Mouse (Mus musculus) liver, adult 2 months (tissue): ENCODE results near the gene Tkfc. TPM values are rescaled to one million over a fixed set of nuclear protein-coding genes. Genes with fewer than 3 reads are reported as not detected.

ENCODE experiments used
- DNase-seq: peaks from one replicate; pipeline ENCODE4 v3.0.0-alpha.2; 2011; ENCODE audit warnings: low read depth, low spot score; ENCODE audit errors: extremely low read depth
- H3K27ac ChIP-seq: fragments of 200-500 bp; replicated peaks from 2 replicates; pipeline ENCODE4 v1.5.1; 2012; ENCODE audit warnings: low read depth, mild to moderate bottlenecking, control low read depth, inconsistent platforms, low read length; ENCODE audit not compliant: insufficient read depth
- H3K27me3 ChIP-seq: fragments of 200-500 bp; 2 replicates; pipeline ENCODE4 v1.6.1; 2012; ENCODE audit warnings: mild to moderate bottlenecking, moderate library complexity, low read length, inconsistent platforms; ENCODE audit not compliant: control insufficient read depth, insufficient read depth
- H3K36me3 ChIP-seq: fragments of 200-500 bp; 2 replicates; pipeline ENCODE4 v1.6.1; 2012; ENCODE audit warnings: low read length, inconsistent platforms; ENCODE audit not compliant: control insufficient read depth, insufficient read depth
- H3K4me1 ChIP-seq: fragments of 200-500 bp; 2 replicates; pipeline ENCODE4 v1.6.1; 2011; ENCODE audit warnings: low read length; ENCODE audit not compliant: control insufficient read depth, insufficient read depth
- H3K4me3 ChIP-seq: fragments of 200-500 bp; 2 replicates; pipeline ENCODE4 v1.5.1; 2011; ENCODE audit warnings: low read depth, mild to moderate bottlenecking, control low read depth, low read length, moderate library complexity; ENCODE audit not compliant: insufficient read depth
- H3K79me2 ChIP-seq: fragments of 200-500 bp; 2 replicates; pipeline ENCODE4 v1.6.1; 2012; ENCODE audit warnings: inconsistent platforms, mild to moderate bottlenecking, low read length, moderate library complexity; ENCODE audit not compliant: control insufficient read depth, insufficient read depth
- H3K9ac ChIP-seq: fragments of 200-500 bp; 2 replicates; pipeline ENCODE4 v1.6.1; 2012; ENCODE audit warnings: low read depth, mild to moderate bottlenecking, control low read depth, inconsistent platforms, low read length
- CTCF ChIP-seq: fragments of 200-500 bp; IDR thresholded peaks from 2 replicates; pipeline ENCODE4 v1.5.1; 2011; ENCODE audit warnings: low read depth, low read length, control low read depth
- POLR2A ChIP-seq: fragments of 200-500 bp; IDR thresholded peaks from 2 replicates; pipeline ENCODE4 v1.6.1; 2011; ENCODE audit warnings: low read length, control low read depth; ENCODE audit not compliant: insufficient read depth; ENCODE audit errors: extremely low read depth
- WGBS: fragments of 180-500 bp; shearing (Covaris S2); methylation state at CpG from one replicate; pipeline ENCODE4 v1.1.7; 2018; 5-methylcytosine and 5-hydroxymethylcytosine counted together
- polyA plus RNA-seq: library from polyadenylated mRNA; depleted of rRNA; stranded (reverse); fragments of >200 nt; gene quantifications from 2 replicates; pipeline ENCODE4 v1.2.3, GENCODE M21; 2012; rRNA removed
- total RNA-seq: library from RNA; depleted of rRNA; stranded (reverse); fragments of >200 nt; gene quantifications from 2 replicates; pipeline ENCODE4 v1.2.3, GENCODE M21; 2014; rRNA removed

Gene Tkfc
- total and polyA plus RNA-seq, 2 experiments: 72.6 to 417 TPM

DNA sequence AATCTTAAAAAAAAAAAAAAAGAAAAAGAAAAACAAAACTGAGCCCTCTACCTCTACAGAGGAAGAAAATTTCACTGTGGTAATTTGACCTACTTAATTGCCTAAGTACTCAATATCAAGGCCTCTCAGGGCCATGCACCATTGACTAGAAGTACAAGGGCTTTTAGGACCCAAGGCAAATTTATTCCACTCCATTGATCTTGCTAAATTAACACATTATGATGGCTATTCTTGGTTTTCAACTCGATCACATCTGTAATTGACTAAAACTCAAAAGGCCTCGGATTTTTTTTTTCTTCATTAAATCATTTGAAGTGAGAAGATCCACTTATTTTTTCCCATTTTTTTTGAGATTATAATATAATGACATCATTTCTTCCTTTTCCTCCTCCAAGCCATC, 48.0 kb downstream of the Tkfc start:
- Histone ChIP-seq H3K4me1 (peaks cover 5% of the 10 kb centered on the region), H3K79me2 (no peaks in the 10 kb centered on the region), H3K9ac (no peak overlapping the region), H3K4me3 (no peak overlapping the region), H3K36me3 (no peaks in the 10 kb centered on the region), H3K27ac (no peak overlapping the region), H3K27me3 (no peaks in the 10 kb centered on the region)
- WGBS: 86% methylated on average over 2 of the region's 2 CpGs
- no peak for TF ChIP-seq CTCF
- no peak for TF ChIP-seq POLR2A
- DNase-seq: no peak

DNA sequence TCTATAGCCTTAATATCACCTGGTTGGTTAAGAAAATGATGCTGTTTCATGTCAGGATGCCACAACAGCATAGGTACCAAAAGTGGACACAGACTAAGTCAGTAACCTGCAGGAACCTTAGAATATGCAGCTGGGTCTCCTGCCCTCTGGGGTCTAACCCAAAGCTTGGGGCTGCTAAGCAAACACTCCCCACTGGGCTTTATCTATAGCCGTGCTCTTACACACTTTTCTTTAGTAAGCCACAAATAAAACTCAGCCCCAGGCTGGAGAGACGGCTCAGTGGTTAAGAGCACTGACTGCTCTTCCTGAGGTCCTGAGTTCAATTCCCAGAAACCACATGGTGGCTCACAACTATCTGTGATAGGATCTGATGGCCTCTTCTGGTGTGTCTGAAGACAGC, 48.5 kb downstream of the Tkfc start:
- Histone ChIP-seq H3K27ac (no peak overlapping the region), H3K27me3 (no peaks in the 10 kb centered on the region), H3K4me3 (no peak overlapping the region), H3K36me3 (no peaks in the 10 kb centered on the region), H3K9ac (no peak overlapping the region), H3K4me1 (peaks cover 5% of the 10 kb centered on the region; the same call in 1 of the 2 replicates), H3K79me2 (no peaks in the 10 kb centered on the region)
- WGBS: 70% methylated on average over 2 of the region's 2 CpGs
- DNase-seq: no peak
- TF ChIP-seq CTCF (no peak), POLR2A (no peak)

DNA sequence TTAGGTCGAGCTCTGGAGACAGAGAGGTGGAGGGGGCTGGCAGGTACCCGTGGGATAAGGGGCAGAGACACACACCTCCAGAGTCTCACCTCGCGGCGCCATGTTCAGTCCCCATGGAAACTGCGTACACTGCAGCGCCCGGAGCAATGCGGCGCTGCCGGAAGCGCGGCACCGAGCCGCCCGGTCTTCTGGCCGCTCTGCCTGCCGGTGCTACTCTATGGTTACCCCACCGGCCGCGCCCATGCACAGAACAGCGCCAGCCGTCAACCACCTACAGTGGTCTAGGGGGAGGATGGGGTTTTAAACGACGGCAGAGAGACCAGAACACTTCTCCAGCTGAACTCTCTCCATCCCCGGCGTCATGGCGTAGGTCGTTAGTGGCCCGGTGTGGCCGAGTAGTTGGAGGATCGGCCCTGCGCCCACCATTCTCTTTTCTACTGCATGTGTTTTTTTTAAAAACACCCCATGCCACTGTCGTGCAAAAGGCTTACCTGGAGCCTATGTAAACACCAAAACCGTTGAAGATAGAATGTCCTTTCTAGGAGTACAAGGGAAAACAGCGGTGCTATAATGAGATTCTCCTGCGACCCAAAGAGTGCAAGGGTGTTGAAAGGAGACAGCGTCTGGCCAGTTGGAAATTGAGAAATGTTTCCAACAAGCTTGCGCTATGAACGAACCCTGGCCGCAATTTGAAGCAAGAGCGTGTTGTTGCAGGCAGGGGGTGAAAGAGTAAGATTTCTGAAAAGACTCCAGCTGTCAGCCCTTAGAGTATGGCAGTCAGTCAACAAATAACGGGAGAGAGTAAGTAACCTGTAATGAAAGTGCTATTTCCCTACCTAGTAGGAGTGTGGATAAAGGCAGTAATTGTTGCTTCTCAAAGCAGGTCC, 49.6 kb downstream of the Tkfc start, which contains the start of gene Tmem216:
TSS of gene Tmem216 (minus strand) at position 615 of the 887 bp plus-strand sequence.
- Histone ChIP-seq H3K9ac (peak within 1 kb of the TSS; percentile 62), H3K4me1 (peaks cover 3% of the 10 kb centered on the region; the same call in 1 of the 2 replicates), H3K27ac (peak within 1 kb of the TSS; percentile 69), H3K4me3 (peak within 1 kb of the TSS; percentile 63), H3K36me3 (peaks cover 6% of the 10 kb centered on the region; the same call in 1 of the 2 replicates), H3K27me3 (no peaks in the 10 kb centered on the region), H3K79me2 (no peaks in the 10 kb centered on the region)
- TF ChIP-seq CTCF: no peak
- TF ChIP-seq POLR2A: peak; percentile 52; the same call in 1 of the 2 replicates
- WGBS: under 1% methylated on average over 43 of the region's 43 CpGs
- peak; percentile 69 for DNase-seq

DNA sequence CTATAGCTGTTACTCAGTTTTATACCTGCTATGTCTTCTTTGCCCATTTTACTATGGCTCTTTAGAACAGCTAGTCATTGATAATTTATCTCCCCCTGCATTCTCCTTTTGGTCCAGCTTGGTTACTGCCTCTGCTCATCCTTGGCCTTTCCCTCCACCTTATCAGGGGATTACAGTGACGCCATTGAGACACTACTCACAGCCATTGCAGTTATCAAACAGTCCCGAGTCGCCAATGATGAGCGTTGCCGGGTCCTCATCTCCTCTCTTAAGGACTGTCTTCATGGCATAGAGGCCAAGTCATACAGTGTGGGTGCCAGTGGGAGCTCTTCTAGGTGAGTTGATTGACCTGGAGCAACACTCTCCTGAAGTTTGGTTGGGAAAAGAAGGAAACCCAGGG, 66.0 kb downstream of the Tkfc start:
- Histone ChIP-seq H3K79me2 (no peaks in the 10 kb centered on the region), H3K4me1 (no peaks in the 10 kb centered on the region), H3K27ac (no peak overlapping the region)

More for the DNA sequence above, 66.0 kb downstream of the Tkfc start:
- H3K36me3 ChIP-seq: peaks cover 75% of the 10 kb centered on the region
- H3K27me3 ChIP-seq: no peaks in the 10 kb centered on the region
- DNase-seq: no peak
- no peak overlapping the region for H3K9ac ChIP-seq
- 96% methylated on average over 5 of the region's 5 CpGs for WGBS
- no peak for TF ChIP-seq CTCF
- TF ChIP-seq POLR2A: no peak
- H3K4me3 ChIP-seq: no peak overlapping the region

Other genes with a start within 250 kb of the Tkfc start
- 0.28 and 0.34 TPM in 2 replicates for gene Syt7, start 216.6 kb downstream of the Tkfc start, total RNA-seq
- gene Syt7, start 216.6 kb downstream of the Tkfc start, polyA plus RNA-seq: 0.45 and 0.62 TPM in 2 replicates
- gene Lrrc10b, start 148.2 kb downstream of the Tkfc start, total RNA-seq: not detected in 2 replicates
- not detected in 2 replicates for gene Lrrc10b, start 148.2 kb downstream of the Tkfc start, polyA plus RNA-seq
- gene Ppp1r32, start 122.7 kb downstream of the Tkfc start, total RNA-seq: 0.13 TPM in 1 of 2 replicates, not detected in the other
- 0.06 and 0.09 TPM in 2 replicates for gene Ppp1r32, start 122.7 kb downstream of the Tkfc start, polyA plus RNA-seq
- 10.0 and 12.2 TPM in 2 replicates for gene Cpsf7, start 80.4 kb downstream of the Tkfc start, total RNA-seq
- gene Cpsf7, start 80.4 kb downstream of the Tkfc start, polyA plus RNA-seq: 15.0 and 19.9 TPM in 2 replicates
- 23.3 and 29.6 TPM in 2 replicates for gene Sdhaf2, start 79.5 kb downstream of the Tkfc start, total RNA-seq
- 14.2 and 15.7 TPM in 2 replicates for gene Sdhaf2, start 79.5 kb downstream of the Tkfc start, polyA plus RNA-seq
- 3.7 and 5.3 TPM in 2 replicates for gene Tmem216, start 49.4 kb downstream of the Tkfc start, total RNA-seq
- gene Tmem216, start 49.4 kb downstream of the Tkfc start, polyA plus RNA-seq: 10.4 and 11.3 TPM in 2 replicates
- gene Cyb561a3, start 28.5 kb downstream of the Tkfc start, total RNA-seq: 8.9 and 13.8 TPM in 2 replicates
- 29.7 and 32.5 TPM in 2 replicates for gene Cyb561a3, start 28.5 kb downstream of the Tkfc start, polyA plus RNA-seq
- gene Tmem138, start 28.3 kb downstream of the Tkfc start, total RNA-seq: 1.5 and 1.7 TPM in 2 replicates
- 2.8 and 3.3 TPM in 2 replicates for gene Tmem138, start 28.3 kb downstream of the Tkfc start, polyA plus RNA-seq
- gene Ddb1, start 327 bp downstream of the Tkfc start, total RNA-seq: 128 and 138 TPM in 2 replicates
- gene Ddb1, start 327 bp downstream of the Tkfc start, polyA plus RNA-seq: 51.9 and 63.5 TPM in 2 replicates
- gene Vwce, start 28.6 kb upstream of the Tkfc start, total RNA-seq: 4.5 and 6.2 TPM in 2 replicates
- gene Vwce, start 28.6 kb upstream of the Tkfc start, polyA plus RNA-seq: 24.8 and 30.7 TPM in 2 replicates
- gene Pga5, start 72.4 kb upstream of the Tkfc start, total RNA-seq: not detected in 2 replicates
- gene Pga5, start 72.4 kb upstream of the Tkfc start, polyA plus RNA-seq: 0.14 TPM in 1 of 2 replicates, not detected in the other
- gene Vps37c, start 83.1 kb upstream of the Tkfc start, total RNA-seq: 2.9 and 3.0 TPM in 2 replicates
- 13.1 and 18.1 TPM in 2 replicates for gene Vps37c, start 83.1 kb upstream of the Tkfc start, polyA plus RNA-seq
- gene Cd5, start 133.3 kb upstream of the Tkfc start, total RNA-seq: 0.13 and 0.28 TPM in 2 replicates
- gene Cd5, start 133.3 kb upstream of the Tkfc start, polyA plus RNA-seq: 0.17 and 0.49 TPM in 2 replicates
- gene Cd6, start 224.4 kb upstream of the Tkfc start, total RNA-seq: 0.18 and 0.20 TPM in 2 replicates
- gene Cd6, start 224.4 kb upstream of the Tkfc start, polyA plus RNA-seq: 0.36 and 0.44 TPM in 2 replicates
- gene Slc15a3, start 234.1 kb upstream of the Tkfc start, total RNA-seq: 3.3 and 5.6 TPM in 2 replicates
- gene Slc15a3, start 234.1 kb upstream of the Tkfc start, polyA plus RNA-seq: 6.2 and 10.6 TPM in 2 replicates